Mouse (Mus musculus): ENCODE results near the gene Ssb. TPM values are rescaled to one million over a fixed set of nuclear protein-coding genes. Genes with fewer than 3 reads are reported as not detected.
A peak's percentile ranks its signal among the peaks of the same experiment; 100 is the strongest.

Ssb gene
- polyA plus RNA-seq, 1 experiment from 2014 or later = 277 TPM

DNA sequence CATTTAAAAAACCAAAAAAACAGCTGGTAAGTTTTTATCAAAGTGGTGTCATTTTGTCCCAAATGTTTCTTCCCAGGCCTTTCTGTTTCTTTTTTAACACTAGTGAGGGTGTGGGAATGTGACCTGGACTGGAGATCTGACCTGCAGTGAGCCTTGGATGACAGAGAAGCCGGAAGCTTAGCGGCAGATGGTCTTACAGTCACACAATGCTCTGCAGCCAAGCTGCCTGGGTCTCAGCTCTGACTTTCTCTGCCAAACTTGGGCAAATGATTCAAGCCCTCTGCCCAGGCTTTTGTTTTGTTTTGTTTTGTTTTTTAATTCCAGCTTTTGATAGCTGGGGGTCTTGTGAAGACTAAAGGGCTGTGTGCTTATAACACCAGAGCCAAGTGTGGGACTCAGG lies 35.0 kb upstream of the Ssb start:
- DNase-seq (ENCODE audit: low spot score) (no peak), ATAC-seq (replicated peaks; ENCODE audit: low FRiP score, low TSS enrichment, low read depth) (no peak)
- Histone ChIP-seq H3K36me3 (ENCODE audit: control insufficient read depth, insufficient read depth, low read length) (peaks cover 26% of the 10 kb centered on the region), H3K27ac (ENCODE audit: low read depth) (no peak overlapping the region; the same call in 1 of the 2 replicates), H3K9me3 (ENCODE audit: control insufficient read depth, low read length) (no peaks in the 10 kb centered on the region), H3K4me3 (ENCODE audit: low read depth, low read length) (no peak overlapping the region), H3K27me3 (replicated peaks; ENCODE audit: control insufficient read depth, insufficient read depth, low read length) (no peaks in the 10 kb centered on the region), H3K4me2 (ENCODE audit: low read length) (no peak overlapping the region), H3K9ac (ENCODE audit: low read length) (no peak overlapping the region), H3K4me1 (replicated peaks; ENCODE audit: control insufficient read depth, insufficient read depth, low read length) (peaks cover 8% of the 10 kb centered on the region; the same call in 1 of the 2 replicates)
- WGBS = 58% methylated on average over 2 of the region's 2 CpGs

DNA sequence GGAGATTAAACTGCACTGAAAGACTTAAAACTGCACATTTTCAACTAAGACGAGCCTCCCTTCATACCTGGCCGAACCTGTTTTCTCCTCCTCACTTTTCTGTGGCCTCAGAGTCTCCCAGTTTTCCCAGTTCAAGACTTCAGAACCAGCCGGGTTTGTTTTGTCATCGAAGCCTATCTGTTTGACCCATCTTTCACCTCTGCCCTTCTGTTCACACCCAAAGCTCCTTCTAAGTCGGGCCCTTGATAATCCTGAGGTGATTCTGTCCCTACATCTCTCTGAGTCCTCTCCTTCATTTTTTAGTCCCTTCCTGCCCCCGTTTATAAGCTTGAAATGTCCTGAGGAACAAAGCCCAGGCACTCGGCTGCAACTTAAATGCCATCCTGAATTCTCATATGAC lies 33.3 kb upstream of the Ssb start:
- WGBS = 23% methylated on average over 7 of the region's 7 CpGs
- H3K4me2 ChIP-seq (ENCODE audit: low read length) = no peak overlapping the region
- no peak overlapping the region for H3K9ac ChIP-seq (ENCODE audit: low read length)
- H3K27me3 ChIP-seq (replicated peaks; ENCODE audit: control insufficient read depth, insufficient read depth, low read length) = no peaks in the 10 kb centered on the region
- H3K27ac ChIP-seq (ENCODE audit: low read depth) = no peak overlapping the region
- ATAC-seq (replicated peaks; ENCODE audit: low FRiP score, low TSS enrichment, low read depth) = no peak
- no peaks in the 10 kb centered on the region for H3K9me3 ChIP-seq (ENCODE audit: control insufficient read depth, low read length)
- H3K4me1 ChIP-seq (replicated peaks; ENCODE audit: control insufficient read depth, insufficient read depth, low read length) = peaks cover 4% of the 10 kb centered on the region; the same call in 1 of the 2 replicates
- no peak for DNase-seq (ENCODE audit: low spot score)
- H3K36me3 ChIP-seq (ENCODE audit: control insufficient read depth, insufficient read depth, low read length) = peaks cover 29% of the 10 kb centered on the region
- no peak overlapping the region for H3K4me3 ChIP-seq (ENCODE audit: low read depth, low read length)

DNA sequence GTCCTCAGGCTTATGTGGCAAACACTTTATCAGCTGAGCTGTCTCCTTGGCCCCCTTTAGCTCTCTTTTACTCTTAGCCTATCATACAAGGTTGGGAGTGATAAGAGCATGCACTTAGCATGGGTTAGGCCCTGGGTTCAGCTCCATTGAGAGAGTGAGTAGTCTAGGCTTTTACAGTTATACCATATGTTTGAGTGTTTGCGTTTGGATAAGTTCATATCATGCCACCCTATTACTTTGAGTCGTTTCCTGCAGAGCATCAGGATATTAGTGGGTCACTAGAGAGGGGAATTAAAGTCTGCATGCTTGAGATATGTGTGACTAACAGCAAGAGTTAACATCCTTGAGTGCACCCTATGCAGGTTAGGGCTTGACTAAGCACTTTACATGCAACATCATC lies 31.7 kb upstream of the Ssb start:
- H3K27me3 ChIP-seq (replicated peaks; ENCODE audit: control insufficient read depth, insufficient read depth, low read length) = no peaks in the 10 kb centered on the region
- H3K27ac ChIP-seq (ENCODE audit: low read depth) = no peak overlapping the region
- H3K36me3 ChIP-seq (ENCODE audit: control insufficient read depth, insufficient read depth, low read length) = peaks cover 40% of the 10 kb centered on the region
- DNase-seq (ENCODE audit: low spot score) (peak; percentile 7), ATAC-seq (replicated peaks; ENCODE audit: low FRiP score, low TSS enrichment, low read depth) (no peak)
- no peak overlapping the region for H3K4me3 ChIP-seq (ENCODE audit: low read depth, low read length)
- no peak overlapping the region for H3K4me2 ChIP-seq (ENCODE audit: low read length)
- no peaks in the 10 kb centered on the region for H3K9me3 ChIP-seq (ENCODE audit: control insufficient read depth, low read length)
- H3K9ac ChIP-seq (ENCODE audit: low read length) = no peak overlapping the region
- 93% methylated on average over 2 of the region's 2 CpGs for WGBS
- H3K4me1 ChIP-seq (replicated peaks; ENCODE audit: control insufficient read depth, insufficient read depth, low read length) = peaks cover 4% of the 10 kb centered on the region; the same call in 1 of the 2 replicates

DNA sequence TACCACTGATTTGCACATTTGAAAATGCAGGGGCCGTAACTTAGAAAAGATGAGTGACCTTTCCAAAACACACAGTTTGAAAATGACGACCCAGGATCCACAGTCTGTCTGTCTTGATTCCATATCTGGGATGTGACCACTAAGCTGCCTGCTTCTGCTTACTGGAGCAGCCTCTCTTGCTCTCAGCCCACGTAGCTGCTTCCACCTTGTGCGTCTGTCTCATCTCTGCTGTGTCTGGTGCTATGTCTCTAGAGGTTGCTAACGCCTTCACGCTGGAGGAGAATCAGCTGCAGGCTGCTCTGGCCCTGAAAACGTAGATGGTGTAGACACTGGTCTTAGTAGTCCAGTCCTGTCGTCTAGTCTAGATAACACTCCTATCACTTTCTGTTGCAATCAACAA lies 31.2 kb upstream of the Ssb start:
- peaks cover under 1% of the 10 kb centered on the region; the same call in 1 of the 2 replicates for H3K4me1 ChIP-seq (replicated peaks; ENCODE audit: control insufficient read depth, insufficient read depth, low read length)
- H3K4me2 ChIP-seq (ENCODE audit: low read length) = no peak overlapping the region
- H3K27ac ChIP-seq (ENCODE audit: low read depth) = no peak overlapping the region
- 89% methylated on average over 8 of the region's 8 CpGs for WGBS
- H3K9ac ChIP-seq (ENCODE audit: low read length) = no peak overlapping the region
- H3K27me3 ChIP-seq (replicated peaks; ENCODE audit: control insufficient read depth, insufficient read depth, low read length) = no peaks in the 10 kb centered on the region
- ATAC-seq (replicated peaks; ENCODE audit: low FRiP score, low TSS enrichment, low read depth) (no peak), DNase-seq (ENCODE audit: low spot score) (no peak)
- peaks cover 40% of the 10 kb centered on the region for H3K36me3 ChIP-seq (ENCODE audit: control insufficient read depth, insufficient read depth, low read length)
- H3K4me3 ChIP-seq (ENCODE audit: low read depth, low read length) = no peak overlapping the region
- no peaks in the 10 kb centered on the region for H3K9me3 ChIP-seq (ENCODE audit: control insufficient read depth, low read length)

DNA sequence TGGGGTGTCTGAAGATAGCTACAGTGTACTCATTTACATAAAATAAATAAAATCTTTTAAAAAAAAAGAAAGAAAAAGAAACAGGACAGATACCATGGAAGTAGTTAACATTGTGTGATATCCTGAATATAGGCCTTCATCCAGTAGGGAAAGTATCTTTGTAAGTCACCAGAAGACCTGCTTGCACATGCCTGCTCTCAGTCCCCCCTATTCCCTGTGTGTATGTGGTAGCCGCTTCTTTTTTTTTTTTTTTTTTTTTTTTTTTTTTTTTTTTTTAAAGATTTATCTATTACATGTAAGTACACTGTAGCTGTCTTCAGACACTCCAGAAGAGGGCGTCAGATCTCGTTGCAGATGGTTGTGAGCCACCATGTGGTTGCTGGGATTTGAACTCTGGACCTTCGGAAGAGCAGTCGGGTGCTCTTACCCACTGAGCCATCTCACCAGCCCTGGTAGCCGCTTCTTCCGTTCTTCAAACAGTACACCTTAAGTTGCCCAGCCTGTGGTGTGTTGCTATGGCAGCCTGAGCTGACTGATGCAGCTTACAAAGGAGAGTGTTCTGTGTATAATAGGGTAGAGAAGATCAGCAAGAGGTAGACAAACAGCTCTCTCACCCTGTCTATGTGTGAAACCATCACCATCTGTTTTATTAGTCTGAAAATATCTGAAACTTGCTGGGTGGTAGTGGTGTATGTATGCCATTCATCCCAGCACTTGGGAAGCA lies 24.0 kb upstream of the Ssb start:
- 78% methylated on average over 7 of the region's 7 CpGs for WGBS

DNA sequence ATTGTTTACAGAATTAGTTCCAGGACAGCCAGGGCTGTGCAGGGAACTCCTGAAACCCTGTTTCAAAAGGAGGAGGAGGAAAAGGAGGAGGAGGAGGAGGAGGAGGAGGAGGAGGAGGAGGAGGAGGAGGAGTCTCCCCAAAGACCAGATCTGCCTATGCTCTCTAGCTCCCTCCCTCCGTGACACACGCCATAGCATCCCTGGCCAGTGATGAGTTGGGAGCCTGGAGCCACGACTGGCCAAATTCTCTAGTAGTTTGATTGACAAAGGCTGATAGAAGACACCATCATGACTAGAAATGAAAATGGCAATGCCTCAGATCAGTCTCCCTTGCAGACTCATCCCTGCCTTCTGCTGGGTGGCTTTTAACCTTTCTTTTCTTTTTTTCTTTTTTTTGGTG lies 23.4 kb upstream of the Ssb start:
- Histone ChIP-seq H3K9me3 (ENCODE audit: control insufficient read depth, low read length) (no peaks in the 10 kb centered on the region), H3K27ac (ENCODE audit: low read depth) (no peak overlapping the region), H3K27me3 (replicated peaks; ENCODE audit: control insufficient read depth, insufficient read depth, low read length) (no peaks in the 10 kb centered on the region), H3K36me3 (ENCODE audit: control insufficient read depth, insufficient read depth, low read length) (peaks cover 41% of the 10 kb centered on the region), H3K4me2 (ENCODE audit: low read length) (no peak overlapping the region), H3K4me3 (ENCODE audit: low read depth, low read length) (no peak overlapping the region), H3K4me1 (replicated peaks; ENCODE audit: control insufficient read depth, insufficient read depth, low read length) (no peaks in the 10 kb centered on the region), H3K9ac (ENCODE audit: low read length) (no peak overlapping the region)
- DNase-seq (ENCODE audit: low spot score) = no peak
- no peak for ATAC-seq (replicated peaks; ENCODE audit: low FRiP score, low TSS enrichment, low read depth)
- WGBS = 40% methylated on average over 3 of the region's 3 CpGs

More for the DNA sequence above, 24.0 kb upstream of the Ssb start:
- DNase-seq (ENCODE audit: low spot score) = no peak
- Histone ChIP-seq H3K4me1 (replicated peaks; ENCODE audit: control insufficient read depth, insufficient read depth, low read length) (no peaks in the 10 kb centered on the region), H3K36me3 (ENCODE audit: control insufficient read depth, insufficient read depth, low read length) (peaks cover 41% of the 10 kb centered on the region), H3K27me3 (replicated peaks; ENCODE audit: control insufficient read depth, insufficient read depth, low read length) (no peaks in the 10 kb centered on the region), H3K4me3 (ENCODE audit: low read depth, low read length) (no peak overlapping the region), H3K9me3 (ENCODE audit: control insufficient read depth, low read length) (no peaks in the 10 kb centered on the region), H3K4me2 (ENCODE audit: low read length) (no peak overlapping the region), H3K9ac (ENCODE audit: low read length) (no peak overlapping the region), H3K27ac (ENCODE audit: low read depth) (no peak overlapping the region)
- no peak for ATAC-seq (replicated peaks; ENCODE audit: low FRiP score, low TSS enrichment, low read depth)

DNA sequence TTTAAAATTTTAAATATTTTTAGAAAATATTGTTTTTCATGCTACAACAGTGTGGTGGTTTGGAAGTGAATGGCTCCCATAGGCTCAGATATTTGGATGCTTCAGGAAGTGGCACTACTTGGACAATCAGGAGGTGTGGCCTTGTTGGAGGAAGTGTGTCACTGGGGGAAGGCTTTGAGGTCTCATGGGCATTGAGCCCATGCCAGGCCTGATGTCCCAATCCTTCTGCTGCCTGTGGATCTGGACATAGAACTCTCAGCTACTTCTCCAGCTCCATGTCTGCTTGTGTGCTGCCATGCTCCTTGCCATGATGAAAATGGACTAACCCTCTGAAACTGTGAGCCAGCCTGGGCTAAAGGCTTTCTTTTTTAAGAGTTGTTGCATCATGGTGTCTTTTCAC lies 22.7 kb upstream of the Ssb start:
- H3K4me2 ChIP-seq (ENCODE audit: low read length) = no peak overlapping the region
- H3K9me3 ChIP-seq (ENCODE audit: control insufficient read depth, low read length) = no peaks in the 10 kb centered on the region
- no peaks in the 10 kb centered on the region for H3K27me3 ChIP-seq (replicated peaks; ENCODE audit: control insufficient read depth, insufficient read depth, low read length)
- peaks cover 33% of the 10 kb centered on the region for H3K36me3 ChIP-seq (ENCODE audit: control insufficient read depth, insufficient read depth, low read length)
- H3K4me1 ChIP-seq (replicated peaks; ENCODE audit: control insufficient read depth, insufficient read depth, low read length) = no peaks in the 10 kb centered on the region
- no peak overlapping the region for H3K9ac ChIP-seq (ENCODE audit: low read length)
- no peak overlapping the region for H3K27ac ChIP-seq (ENCODE audit: low read depth)
- H3K4me3 ChIP-seq (ENCODE audit: low read depth, low read length) = no peak overlapping the region
- DNase-seq (ENCODE audit: low spot score) = no peak
- ATAC-seq (replicated peaks; ENCODE audit: low FRiP score, low TSS enrichment, low read depth) = no peak

DNA sequence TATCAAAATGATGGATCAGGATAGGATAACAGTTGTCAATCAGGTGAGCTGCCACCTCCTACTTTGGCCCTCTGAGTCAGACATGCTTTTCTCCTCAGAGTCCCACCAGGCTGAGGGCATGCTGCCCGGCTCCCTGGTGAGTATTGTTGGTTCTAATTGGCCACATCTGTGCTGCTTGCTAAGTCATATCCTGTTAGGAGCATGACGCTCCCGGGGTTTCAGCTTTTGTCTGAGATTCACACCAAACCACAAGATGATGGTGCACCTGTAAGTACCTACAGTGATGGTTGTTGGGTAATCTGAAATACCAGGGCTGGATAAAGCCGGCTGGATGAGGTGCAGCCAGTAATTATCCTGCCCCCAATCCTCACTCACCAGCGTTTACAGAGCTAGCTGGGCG lies 21.1 kb upstream of the Ssb start:
- 33% methylated on average over 6 of the region's 6 CpGs for WGBS
- Histone ChIP-seq H3K9ac (ENCODE audit: low read length) (no peak overlapping the region), H3K9me3 (ENCODE audit: control insufficient read depth, low read length) (no peaks in the 10 kb centered on the region), H3K4me3 (ENCODE audit: low read depth, low read length) (no peak overlapping the region), H3K4me2 (ENCODE audit: low read length) (no peak overlapping the region), H3K36me3 (ENCODE audit: control insufficient read depth, insufficient read depth, low read length) (peaks cover 18% of the 10 kb centered on the region), H3K27ac (ENCODE audit: low read depth) (no peak overlapping the region), H3K4me1 (replicated peaks; ENCODE audit: control insufficient read depth, insufficient read depth, low read length) (no peaks in the 10 kb centered on the region), H3K27me3 (replicated peaks; ENCODE audit: control insufficient read depth, insufficient read depth, low read length) (no peaks in the 10 kb centered on the region)
- ATAC-seq (replicated peaks; ENCODE audit: low FRiP score, low TSS enrichment, low read depth) = no peak
- no peak for DNase-seq (ENCODE audit: low spot score)

DNA sequence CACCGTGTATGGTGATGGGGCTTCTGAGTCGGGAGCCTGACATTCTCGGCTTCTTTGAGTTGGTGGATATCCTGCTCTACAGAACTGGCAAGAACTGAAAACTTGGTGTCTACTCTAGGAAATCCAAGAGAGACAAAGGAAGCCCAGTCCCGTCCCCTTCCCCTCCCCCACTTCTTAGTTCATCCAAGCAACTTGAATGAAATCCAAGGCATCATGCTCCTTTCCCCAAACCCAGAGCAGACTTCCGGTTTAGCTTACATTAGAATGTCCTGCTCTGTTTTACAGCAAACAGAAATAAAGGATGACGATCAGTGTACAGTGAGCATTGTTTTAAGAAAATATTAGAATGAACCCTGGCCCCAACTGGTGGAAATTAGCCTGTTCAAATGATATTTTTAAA lies 12.1 kb upstream of the Ssb start:
- no peaks in the 10 kb centered on the region for H3K36me3 ChIP-seq (ENCODE audit: control insufficient read depth, insufficient read depth, low read length)
- DNase-seq (ENCODE audit: low spot score) (no peak), ATAC-seq (replicated peaks; ENCODE audit: low FRiP score, low TSS enrichment, low read depth) (no peak)
- no peak overlapping the region for H3K27ac ChIP-seq (ENCODE audit: low read depth)
- no peak overlapping the region for H3K9ac ChIP-seq (ENCODE audit: low read length)
- H3K4me2 ChIP-seq (ENCODE audit: low read length) = no peak overlapping the region
- H3K4me1 ChIP-seq (replicated peaks; ENCODE audit: control insufficient read depth, insufficient read depth, low read length) = 0 out of 2 replicates have a peak, but pooled peaks cover 4% of the 10 kb centered on the region
- WGBS = 59% methylated on average over 6 of the region's 6 CpGs
- no peaks in the 10 kb centered on the region for H3K9me3 ChIP-seq (ENCODE audit: control insufficient read depth, low read length)
- H3K4me3 ChIP-seq (ENCODE audit: low read depth, low read length) = no peak overlapping the region
- H3K27me3 ChIP-seq (replicated peaks; ENCODE audit: control insufficient read depth, insufficient read depth, low read length) = no peaks in the 10 kb centered on the region
